ENCODE assay signal across 8 mouse cellular contexts in genomic region chr1:152799897-152800296, GRCm38 (mm10). TPM values are rescaled to one million over a fixed set of nuclear protein-coding genes. Genes with fewer than 3 reads are reported as not detected.
DNase-seq lines count a peak whose midpoint lies in the region; ATAC-seq and TF ChIP-seq lines count a peak whose summit lies in the region.

Gene Ncf2 (plus strand): TSS chr1:152800194.

- 13% methylated on average over 2 of the region's 2 CpGs for WGBS in forebrain, postnatal 0 days
- WGBS in limb, embryonic 13.5 days: 11% methylated on average over 2 of the region's 2 CpGs
- WGBS in stomach, embryonic 14.5 days: 9% methylated on average over 2 of the region's 2 CpGs

- no peak within 1 kb of the TSS for H3K4me2 ChIP-seq in forebrain, postnatal 0 days (ENCODE audit: low read depth)
- no peak within 1 kb of the TSS for H3K4me2 ChIP-seq in limb, embryonic 13.5 days (replicated peaks)
- no peak within 1 kb of the TSS for H3K4me2 ChIP-seq in stomach, embryonic 14.5 days (replicated peaks; ENCODE audit: low read depth, low read length)

- TF ChIP-seq CTCF in forebrain, postnatal 0 days (IDR thresholded peaks at IDR 0.05; ENCODE audit: low read depth): no peak
- no peak for TF ChIP-seq CTCF in layer of hippocampus, adult 2 months (conservative IDR thresholded peaks at IDR 0.05)

- no peaks in the 10 kb centered on the region for H3K4me1 ChIP-seq in forebrain, postnatal 0 days (ENCODE audit: insufficient read depth)
- H3K4me1 ChIP-seq in limb, embryonic 13.5 days: peaks cover 10% of the 10 kb centered on the region
- peaks cover 4% of the 10 kb centered on the region; the same call in 1 of the 2 replicates for H3K4me1 ChIP-seq in stomach, embryonic 14.5 days (ENCODE audit: control insufficient read depth, insufficient read depth, low read length)

- ATAC-seq in forebrain, postnatal 0 days: peak; percentile 76
- ATAC-seq in limb, embryonic 13.5 days (ENCODE audit: low FRiP score, low read depth): peak; percentile 89
- ATAC-seq in stomach, embryonic 14.5 days (ENCODE audit: insufficient number of reproducible peaks, insufficient read depth, low FRiP score, low read depth): peak; percentile 83

- peak; percentile 8 for DNase-seq in ovary, adult 18-20 months (ENCODE audit: low spot score)
- DNase-seq in ovary, postnatal 36 days (ENCODE audit: low spot score): no peak
- no peak for DNase-seq in forebrain, postnatal 0 days
- DNase-seq in frontal cortex, postnatal 36 days (ENCODE audit: low spot score in 2 of 2): no peak
- DNase-seq in adrenal gland, adult (ENCODE audit: inconsistent age in 2 of 2, low spot score in 1 of 2): no peak
- DNase-seq in layer of hippocampus, adult 2 months (ENCODE audit: low spot score in 2 of 2): no peak

- no peaks in the 10 kb centered on the region for H3K9me3 ChIP-seq in forebrain, postnatal 0 days (ENCODE audit: low read length)
- no peaks in the 10 kb centered on the region for H3K9me3 ChIP-seq in limb, embryonic 13.5 days
- no peaks in the 10 kb centered on the region for H3K9me3 ChIP-seq in stomach, embryonic 14.5 days (ENCODE audit: control insufficient read depth, low read depth, low read length)

- no peak within 1 kb of the TSS for H3K9ac ChIP-seq in forebrain, postnatal 0 days
- no peak within 1 kb of the TSS for H3K9ac ChIP-seq in limb, embryonic 13.5 days
- H3K9ac ChIP-seq in stomach, embryonic 14.5 days (replicated peaks; ENCODE audit: low read depth, low read length): no peak within 1 kb of the TSS

- H3K27me3 ChIP-seq in forebrain, postnatal 0 days (ENCODE audit: insufficient read depth, low read length): no peaks in the 10 kb centered on the region
- H3K27me3 ChIP-seq in limb, embryonic 13.5 days: no peaks in the 10 kb centered on the region
- no peaks in the 10 kb centered on the region for H3K27me3 ChIP-seq in stomach, embryonic 14.5 days (ENCODE audit: control insufficient read depth, insufficient read depth, low read length)

- no peaks in the 10 kb centered on the region for H3K36me3 ChIP-seq in forebrain, postnatal 0 days (ENCODE audit: insufficient read depth)
- H3K36me3 ChIP-seq in limb, embryonic 13.5 days: no peaks in the 10 kb centered on the region
- no peaks in the 10 kb centered on the region for H3K36me3 ChIP-seq in stomach, embryonic 14.5 days (ENCODE audit: control insufficient read depth, insufficient read depth, low read length)

- no peak within 1 kb of the TSS for H3K27ac ChIP-seq in forebrain, postnatal 0 days (ENCODE audit: low read depth, low read length)
- no peak within 1 kb of the TSS for H3K27ac ChIP-seq in limb, embryonic 13.5 days
- H3K27ac ChIP-seq in stomach, embryonic 14.5 days (ENCODE audit: low read length): peak within 1 kb of the TSS; percentile 21; the same call in 1 of the 2 replicates
- no peak within 1 kb of the TSS; the same call in 1 of the 2 replicates for H3K27ac ChIP-seq in layer of hippocampus, adult 2 months

- no peak within 1 kb of the TSS for H3K4me3 ChIP-seq in forebrain, postnatal 0 days (ENCODE audit: low read depth, low read length)
- no peak within 1 kb of the TSS for H3K4me3 ChIP-seq in limb, embryonic 13.5 days
- no peak within 1 kb of the TSS for H3K4me3 ChIP-seq in stomach, embryonic 14.5 days (ENCODE audit: low read depth, low read length)
- no peak within 1 kb of the TSS for H3K4me3 ChIP-seq in layer of hippocampus, adult 2 months

RNA-seq across cellular contexts. Expression of gene Ncf2, which starts in this region (rescaled TPM):
- 2.3 and 4.1 TPM in 2 replicates for total RNA-seq in forebrain, postnatal 0 days (2014; rRNA removed)
- 1.9 and 2.0 TPM in 2 replicates for polyA plus RNA-seq in forebrain, postnatal 0 days (2015; fragmentation: Nextera tagmentation; extraction: Ambion mirVana)
- polyA plus RNA-seq in limb, embryonic 13.5 days (2015; fragmentation: Nextera tagmentation; extraction: Ambion mirVana): 3.5 and 3.8 TPM in 2 replicates
- 3.7 and 5.4 TPM in 2 replicates for polyA plus RNA-seq in stomach, embryonic 14.5 days (2014; fragmentation: Nextera tagmentation; extraction: Ambion mirVana)
- total RNA-seq in layer of hippocampus, adult 2 months (2021): 1 to 10 TPM; 1.9 to 2.9 TPM
